Mouse (Mus musculus): ENCODE results near the gene Cd274.

- TF ChIP-seq CTCF (IDR thresholded peaks at IDR 0.05), result no peak
- TF ChIP-seq EP300 (IDR thresholded peaks at IDR 0.05), result no peak
Measured at GRCm38 (mm10) chr19:29436793-29437479, 69.7 kb downstream of the Cd274 start.

All from lung, postnatal 0 days (tissue).